Mouse (Mus musculus) stomach, embryonic 16.5 days (tissue): ENCODE data around the gene Aig1. TPM values are rescaled to one million over a fixed set of nuclear protein-coding genes. Genes with fewer than 3 reads are reported as not detected.

Source experiments
- ATAC-seq: fragments of 200-750 bp; cut with Nextera tagmentation; 2 replicates; pipeline ENCODE4 v1.8.0; 2017; ENCODE audit warnings: moderate number of reproducible peaks, moderate TSS enrichment; ENCODE audit not compliant: insufficient read depth, low FRiP score
- H3K27ac ChIP-seq: fragments of 300-500 bp; sonication (generic); 2 replicates; pipeline ENCODE4 v1.5.1; 2014; ENCODE audit warnings: low read length
- H3K27me3 ChIP-seq: fragments of 300-500 bp; sonication (generic); 2 replicates; pipeline ENCODE4 v1.6.1; 2014; ENCODE audit warnings: low read length, control low read depth, mixed read lengths; ENCODE audit not compliant: control insufficient read depth, insufficient read depth
- H3K36me3 ChIP-seq: fragments of 300-500 bp; sonication (generic); 2 replicates; pipeline ENCODE4 v1.6.1; 2014; ENCODE audit warnings: low read length; ENCODE audit not compliant: control insufficient read depth, insufficient read depth
- H3K4me1 ChIP-seq: fragments of 300-500 bp; sonication (generic); 2 replicates; pipeline ENCODE4 v1.6.1; 2014; ENCODE audit warnings: low read length, control low read depth, mixed read lengths; ENCODE audit not compliant: control insufficient read depth, insufficient read depth
- H3K4me2 ChIP-seq: fragments of 300-500 bp; sonication (generic); 2 replicates; pipeline ENCODE4 v1.6.1; 2014; ENCODE audit warnings: low read depth, low read length, mixed read lengths
- H3K4me3 ChIP-seq: fragments of 300-500 bp; sonication (generic); replicated peaks from 2 replicates; pipeline ENCODE4 v1.5.1; 2014; ENCODE audit warnings: mild to moderate bottlenecking, low read length
- H3K9ac ChIP-seq: fragments of 300-500 bp; sonication (generic); 2 replicates; pipeline ENCODE4 v1.6.1; 2014; ENCODE audit warnings: low read length
- H3K9me3 ChIP-seq: fragments of 300-500 bp; sonication (generic); replicated peaks from 2 replicates; pipeline ENCODE4 v1.6.1; 2016; ENCODE audit warnings: low read length, control low read depth; ENCODE audit not compliant: control insufficient read depth
- WGBS: fragments of 180-500 bp; shearing (Covaris S2); extraction: QIAGEN DNeasy Blood & Tissue Kit; methylation state at CpG from one replicate; pipeline ENCODE4 v1.1.7; 2014; 5-methylcytosine and 5-hydroxymethylcytosine counted together
- polyA plus RNA-seq: library from polyadenylated mRNA; unstranded; fragments of >200 nt; fragmentation: Nextera tagmentation; extraction: Ambion mirVana; gene quantifications from 2 replicates; pipeline ENCODE4 v1.2.1, GENCODE M21; 2015

The Aig1 gene
- polyA plus RNA-seq, 1 experiment from 2014 or later = 39.4 TPM

DNA sequence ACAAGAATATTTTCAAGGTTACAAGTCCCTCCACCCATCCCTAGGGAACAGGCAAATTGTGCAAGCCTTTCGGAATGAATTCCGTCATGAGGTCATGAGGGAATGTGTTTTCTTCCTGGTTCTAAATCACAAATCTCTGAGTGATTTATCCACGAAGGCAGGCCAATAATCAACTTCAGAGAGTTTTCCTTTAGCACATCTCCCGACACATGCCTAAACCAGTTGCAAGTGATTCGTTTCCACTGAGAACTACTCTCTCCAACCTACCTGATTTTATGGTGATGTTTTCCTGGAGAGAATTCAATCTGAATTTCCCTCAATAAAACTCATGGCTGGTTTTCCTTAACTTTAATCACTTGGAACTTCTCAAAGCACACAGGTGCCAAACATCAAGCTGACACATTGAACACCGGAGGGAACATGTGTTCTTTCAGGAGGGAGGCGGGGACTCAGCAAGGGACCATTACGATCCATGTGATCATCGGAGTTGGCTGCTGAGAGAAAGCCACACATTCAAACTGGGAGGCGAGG lies 201.5 kb downstream of the Aig1 start:
- ATAC-seq = no peak
- 58% methylated on average over 10 of the region's 10 CpGs for WGBS
- no peak overlapping the region for H3K4me2 ChIP-seq

DNA sequence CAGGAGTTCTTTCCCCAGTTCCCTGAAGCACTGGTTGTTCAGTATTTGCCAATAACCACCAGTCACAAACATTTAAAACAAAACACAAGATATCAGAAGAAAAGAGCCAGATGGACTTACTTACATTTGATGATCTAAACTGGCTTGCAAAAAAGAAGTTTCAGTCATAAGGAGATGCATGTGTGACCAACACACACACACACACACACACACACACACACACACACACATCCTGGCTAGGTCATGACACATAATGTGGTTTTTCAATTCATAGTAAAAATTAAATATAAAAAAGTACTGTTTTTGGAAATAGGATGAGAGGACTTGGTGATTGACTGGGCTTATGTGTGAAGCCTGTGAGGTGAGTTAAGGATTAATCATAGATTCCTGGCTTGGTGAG lies 205.3 kb downstream of the Aig1 start:
- H3K9ac ChIP-seq = no peak overlapping the region
- no peak for ATAC-seq

More for the DNA sequence above, 201.5 kb downstream of the Aig1 start:
- H3K9ac ChIP-seq = no peak overlapping the region
- no peak overlapping the region for H3K4me3 ChIP-seq
- H3K4me1 ChIP-seq = no peaks in the 10 kb centered on the region
- no peak overlapping the region for H3K27ac ChIP-seq
- H3K9me3 ChIP-seq = no peaks in the 10 kb centered on the region
- no peaks in the 10 kb centered on the region for H3K36me3 ChIP-seq
- H3K27me3 ChIP-seq = no peaks in the 10 kb centered on the region

DNA sequence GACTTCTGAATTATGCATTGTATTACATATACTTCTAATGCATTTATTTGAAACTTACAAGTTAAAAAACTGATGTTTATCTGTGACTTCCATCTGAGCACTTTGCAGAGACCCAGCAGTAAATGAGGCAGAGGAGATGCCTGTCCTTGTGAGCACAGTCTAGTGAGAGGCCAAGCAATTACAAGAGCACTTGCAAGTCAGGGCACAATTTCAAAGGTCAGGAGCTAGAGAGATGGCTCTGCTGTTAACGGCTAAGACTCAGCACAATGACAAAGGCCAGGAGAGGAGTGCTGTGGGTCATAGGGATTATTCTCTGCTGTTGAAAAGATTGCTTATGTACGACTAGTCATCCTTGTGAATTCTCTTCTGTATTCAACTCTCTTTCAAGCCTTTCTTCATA lies 209.0 kb downstream of the Aig1 start:
- no peaks in the 10 kb centered on the region for H3K9me3 ChIP-seq
- H3K4me3 ChIP-seq = no peak overlapping the region
- H3K4me1 ChIP-seq = no peaks in the 10 kb centered on the region
- no peak overlapping the region for H3K4me2 ChIP-seq
- H3K9ac ChIP-seq = no peak overlapping the region
- H3K27me3 ChIP-seq = no peaks in the 10 kb centered on the region
- no peak overlapping the region for H3K27ac ChIP-seq
- no peaks in the 10 kb centered on the region for H3K36me3 ChIP-seq
- 50% methylated on average over 2 of the region's 2 CpGs for WGBS
- no peak for ATAC-seq

More for the DNA sequence above, 205.3 kb downstream of the Aig1 start:
- H3K27ac ChIP-seq = no peak overlapping the region
- H3K4me1 ChIP-seq = no peaks in the 10 kb centered on the region
- H3K4me2 ChIP-seq = no peak overlapping the region
- no peaks in the 10 kb centered on the region for H3K9me3 ChIP-seq
- H3K4me3 ChIP-seq = no peak overlapping the region
- no peaks in the 10 kb centered on the region for H3K27me3 ChIP-seq
- no peaks in the 10 kb centered on the region for H3K36me3 ChIP-seq

DNA sequence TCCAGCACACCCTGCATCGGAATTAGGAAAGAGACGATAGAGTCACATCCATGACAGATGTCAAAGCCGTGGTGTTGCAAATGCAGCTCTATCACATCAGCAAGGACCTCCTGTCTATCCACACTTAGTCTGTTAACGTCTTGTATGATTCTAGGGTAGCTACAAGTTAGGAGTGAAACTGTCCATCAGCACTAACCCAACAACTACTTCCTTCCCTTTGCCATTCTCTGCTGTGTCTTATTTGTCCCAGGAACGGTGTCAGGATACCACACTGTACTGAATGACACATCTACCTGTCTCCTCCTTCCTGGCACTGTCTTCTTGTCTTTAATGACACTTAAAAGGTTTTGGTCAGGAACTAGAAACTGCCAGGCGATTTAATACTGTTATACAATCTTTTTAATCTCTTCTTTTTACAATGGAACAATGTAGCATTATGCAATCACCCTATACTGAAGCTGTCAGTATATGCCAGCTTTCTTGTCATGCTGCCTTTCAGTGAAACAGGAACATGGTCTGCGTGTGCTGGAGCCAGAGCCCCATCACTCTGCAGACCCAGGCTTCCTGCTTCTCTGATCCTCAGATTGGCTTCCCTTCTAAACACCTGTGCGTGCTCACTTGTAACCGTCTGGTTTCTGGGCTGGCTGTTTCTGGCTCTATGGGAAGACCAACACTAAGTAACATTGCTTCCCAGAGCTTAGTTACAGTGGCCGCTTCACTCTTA lies 214.9 kb downstream of the Aig1 start:
- H3K9me3 ChIP-seq = no peaks in the 10 kb centered on the region
- no peak overlapping the region for H3K9ac ChIP-seq
- no peak overlapping the region for H3K4me3 ChIP-seq
- H3K4me2 ChIP-seq = no peak overlapping the region
- no peaks in the 10 kb centered on the region for H3K27me3 ChIP-seq
- H3K36me3 ChIP-seq = no peaks in the 10 kb centered on the region
- H3K27ac ChIP-seq = no peak overlapping the region
- no peaks in the 10 kb centered on the region for H3K4me1 ChIP-seq
- 79% methylated on average over 10 of the region's 10 CpGs for WGBS
- no peak for ATAC-seq

DNA sequence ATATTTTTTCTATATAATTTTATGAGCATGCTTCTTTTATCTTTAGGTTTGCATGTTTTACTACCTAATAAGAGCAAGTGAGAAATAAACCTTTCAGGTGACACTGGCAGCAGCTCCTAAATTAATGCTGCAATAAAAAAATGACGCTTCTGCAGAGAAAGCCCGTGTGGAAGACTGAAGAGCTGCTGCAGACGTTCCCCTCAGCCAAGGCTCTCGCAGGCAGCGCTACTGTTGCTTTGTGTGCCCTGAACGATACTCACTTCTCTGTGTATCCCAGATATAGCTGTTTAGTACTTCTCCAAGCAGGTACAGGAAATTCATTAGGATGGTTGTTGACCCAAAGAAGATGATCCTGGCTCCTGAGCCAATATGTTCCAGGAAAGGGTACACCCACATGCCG lies 215.5 kb downstream of the Aig1 start:
- H3K4me2 ChIP-seq = no peak overlapping the region
- no peak overlapping the region for H3K9ac ChIP-seq
- no peaks in the 10 kb centered on the region for H3K4me1 ChIP-seq
- H3K27ac ChIP-seq = no peak overlapping the region
- H3K9me3 ChIP-seq = no peaks in the 10 kb centered on the region
- H3K4me3 ChIP-seq = no peak overlapping the region
- no peaks in the 10 kb centered on the region for H3K36me3 ChIP-seq
- no peak for ATAC-seq
- 83% methylated on average over 7 of the region's 7 CpGs for WGBS
- no peaks in the 10 kb centered on the region for H3K27me3 ChIP-seq

DNA sequence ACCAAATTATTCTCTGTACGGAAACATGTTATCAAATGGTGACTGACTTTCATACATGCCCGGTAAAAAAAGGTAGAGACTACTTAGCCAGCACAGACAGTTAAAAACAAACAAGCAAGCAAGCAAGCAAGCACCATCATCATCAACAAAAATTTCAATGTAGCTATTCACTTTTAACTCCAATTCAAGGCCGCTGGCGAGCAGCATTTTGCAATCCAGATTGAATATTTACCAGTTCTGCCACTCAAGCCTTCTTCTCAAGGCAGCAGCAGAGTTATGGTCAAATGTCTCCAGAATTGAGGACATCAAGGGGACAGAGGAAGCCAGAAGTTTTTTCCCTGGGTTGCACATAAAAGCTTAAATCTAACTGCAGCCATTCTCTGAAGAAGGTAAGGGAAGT lies 216.7 kb downstream of the Aig1 start:
- Histone ChIP-seq H3K4me3 (no peak overlapping the region), H3K4me2 (no peak overlapping the region), H3K27me3 (no peaks in the 10 kb centered on the region), H3K9ac (no peak overlapping the region), H3K9me3 (no peaks in the 10 kb centered on the region), H3K36me3 (no peaks in the 10 kb centered on the region), H3K27ac (no peak overlapping the region), H3K4me1 (no peaks in the 10 kb centered on the region)
- 88% methylated on average over 4 of the region's 4 CpGs for WGBS
- no peak for ATAC-seq

DNA sequence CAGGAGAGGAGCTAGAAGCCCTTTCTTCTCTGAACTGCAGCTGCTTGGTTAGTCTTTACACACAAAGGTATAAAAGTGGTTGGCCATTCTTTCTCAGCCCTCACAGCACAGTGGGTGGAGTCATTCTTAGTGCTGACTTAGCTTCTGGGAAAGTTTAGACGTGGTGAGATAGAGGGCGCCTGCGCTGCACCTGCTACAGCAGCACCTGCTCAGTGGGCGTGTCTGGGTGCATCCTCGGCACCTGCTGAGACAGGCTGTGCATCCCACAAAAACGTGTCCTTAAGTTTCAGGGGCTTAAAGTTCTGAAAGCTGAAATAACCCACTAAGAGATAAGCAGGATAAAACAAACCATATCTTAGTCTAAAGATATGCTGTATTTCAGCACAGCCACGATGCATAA lies 227.0 kb downstream of the Aig1 start:
- no peak for ATAC-seq
- Histone ChIP-seq H3K4me1 (no peaks in the 10 kb centered on the region), H3K27ac (no peak overlapping the region), H3K27me3 (no peaks in the 10 kb centered on the region), H3K9ac (no peak overlapping the region), H3K9me3 (no peaks in the 10 kb centered on the region), H3K4me2 (no peak overlapping the region), H3K36me3 (no peaks in the 10 kb centered on the region), H3K4me3 (no peak overlapping the region)
- 16% methylated on average over 7 of the region's 7 CpGs for WGBS

DNA sequence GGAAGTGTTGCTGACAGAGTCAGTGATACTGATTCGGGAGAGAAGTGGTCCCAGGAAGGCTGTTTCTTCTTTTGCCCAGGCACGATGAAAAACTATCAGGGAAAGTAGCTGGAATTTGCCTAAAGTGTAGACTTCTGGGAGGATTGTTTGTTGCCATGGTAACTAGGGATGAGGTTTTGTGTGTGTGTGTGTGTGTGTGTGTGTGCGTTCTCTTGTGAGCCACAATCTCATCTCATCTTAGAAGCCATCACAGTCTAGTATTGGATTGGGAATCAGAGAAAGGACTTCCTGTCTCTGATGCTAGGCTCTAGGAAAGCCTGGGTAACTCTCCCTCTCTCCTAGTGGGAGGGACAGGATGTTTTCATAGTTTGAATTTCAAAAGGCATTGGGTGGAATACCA lies 237.0 kb downstream of the Aig1 start:
- Histone ChIP-seq H3K4me2 (no peak overlapping the region), H3K27me3 (no peaks in the 10 kb centered on the region), H3K9me3 (no peaks in the 10 kb centered on the region), H3K27ac (no peak overlapping the region), H3K4me1 (no peaks in the 10 kb centered on the region), H3K36me3 (no peaks in the 10 kb centered on the region), H3K4me3 (no peak overlapping the region), H3K9ac (no peak overlapping the region)
- ATAC-seq = no peak
- 63% methylated on average over 3 of the region's 3 CpGs for WGBS

DNA sequence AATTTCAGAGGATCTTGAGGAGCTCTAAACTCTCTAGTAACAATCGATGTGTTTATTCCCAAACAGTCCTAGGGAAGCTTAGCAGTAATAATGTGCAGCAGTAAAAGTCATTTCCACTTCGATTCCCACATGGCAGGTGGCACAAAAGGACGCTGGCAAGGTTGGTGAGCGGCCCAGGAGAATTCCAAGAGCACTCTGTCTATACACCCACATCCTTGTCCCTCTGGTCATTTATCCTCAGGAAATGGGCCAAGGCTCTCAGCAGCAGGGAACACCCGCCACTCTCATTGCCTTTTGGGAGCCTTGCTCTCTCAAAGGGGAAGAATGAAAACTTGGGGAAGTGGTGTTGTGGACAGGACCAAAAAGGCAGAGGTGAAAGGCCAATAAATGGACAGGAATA lies 245.0 kb downstream of the Aig1 start:
- Histone ChIP-seq H3K9me3 (no peaks in the 10 kb centered on the region), H3K4me2 (no peak overlapping the region), H3K4me1 (no peaks in the 10 kb centered on the region), H3K27ac (no peak overlapping the region), H3K4me3 (no peak overlapping the region), H3K27me3 (no peaks in the 10 kb centered on the region), H3K9ac (no peak overlapping the region), H3K36me3 (no peaks in the 10 kb centered on the region)
- ATAC-seq = no peak
- 83% methylated on average over 5 of the region's 5 CpGs for WGBS
